Mouse (Mus musculus) heart, embryonic 16.5 days (tissue): ENCODE data around the gene Arid1b. TPM values are rescaled to one million over a fixed set of nuclear protein-coding genes. Genes with fewer than 3 reads are reported as not detected.

Experiments used
- ATAC-seq: fragments of 200-750 bp; cut with Nextera tagmentation; replicated peaks from 2 replicates; pipeline ENCODE4 v1.8.0; 2017; ENCODE audit warnings: moderate number of reproducible peaks; ENCODE audit not compliant: insufficient read depth, low FRiP score; ENCODE audit errors: extremely low read depth
- H3K27ac ChIP-seq: fragments of 300-500 bp; sonication (generic); 2 replicates; pipeline ENCODE4 v1.5.1; 2014; ENCODE audit warnings: mild to moderate bottlenecking, low read length, control low read depth, moderate library complexity
- H3K27me3 ChIP-seq: fragments of 300-500 bp; sonication (generic); 2 replicates; pipeline ENCODE4 v1.6.1; 2014; ENCODE audit warnings: low read length, mixed read lengths; ENCODE audit not compliant: control insufficient read depth, insufficient read depth
- H3K36me3 ChIP-seq: fragments of 300-500 bp; sonication (generic); 2 replicates; pipeline ENCODE4 v1.6.1; 2014; ENCODE audit not compliant: control insufficient read depth, insufficient read depth
- H3K4me1 ChIP-seq: fragments of 300-500 bp; sonication (generic); 2 replicates; pipeline ENCODE4 v1.6.1; 2014; ENCODE audit warnings: low read length, mixed read lengths; ENCODE audit not compliant: control insufficient read depth, insufficient read depth
- H3K4me2 ChIP-seq: fragments of 300-500 bp; sonication (generic); 2 replicates; pipeline ENCODE4 v1.6.1; 2014; ENCODE audit warnings: low read depth, mild to moderate bottlenecking, control low read depth, low read length
- H3K4me3 ChIP-seq: fragments of 300-500 bp; sonication (generic); 2 replicates; pipeline ENCODE4 v1.5.1; 2014; ENCODE audit warnings: mild to moderate bottlenecking, control low read depth, low read length
- H3K9ac ChIP-seq: fragments of 300-500 bp; sonication (generic); 2 replicates; pipeline ENCODE4 v1.6.1; 2014; ENCODE audit warnings: low read length, control low read depth
- H3K9me3 ChIP-seq: fragments of 300-500 bp; sonication (generic); replicated peaks from 2 replicates; pipeline ENCODE4 v1.6.1; 2016; ENCODE audit warnings: low read length; ENCODE audit not compliant: control insufficient read depth
- WGBS: fragments of 180-500 bp; shearing (Covaris S2); extraction: QIAGEN DNeasy Blood & Tissue Kit; methylation state at CpG from one replicate; pipeline ENCODE4 v1.1.7; 2014; 5-methylcytosine and 5-hydroxymethylcytosine counted together
- polyA plus RNA-seq: library from polyadenylated mRNA; unstranded; fragments of >200 nt; fragmentation: Nextera tagmentation; extraction: Ambion mirVana; gene quantifications from 2 replicates; pipeline ENCODE4 v1.2.1, GENCODE M21; 2015

The Arid1b gene
- polyA plus RNA-seq, 1 experiment from 2014 or later = 7.1 TPM

- 87% methylated on average over 3 of the region's 3 CpGs for WGBS
These were observed 279.0 kb downstream of the Arid1b start for GRCm38 (mm10) chr17:5273118-5273517.

GRCm38 (mm10) chr17:5273685-5274084, 279.6 kb downstream of the Arid1b start:
- H3K27ac ChIP-seq = no peak overlapping the region
- peaks cover 18% of the 10 kb centered on the region for H3K4me1 ChIP-seq
- 71% methylated on average over 3 of the region's 3 CpGs for WGBS
- no peak overlapping the region for H3K9ac ChIP-seq
- no peak overlapping the region for H3K4me2 ChIP-seq
- no peaks in the 10 kb centered on the region for H3K27me3 ChIP-seq
- no peaks in the 10 kb centered on the region for H3K9me3 ChIP-seq
- H3K4me3 ChIP-seq = no peak overlapping the region
- no peaks in the 10 kb centered on the region for H3K36me3 ChIP-seq
- ATAC-seq = no peak

More at GRCm38 (mm10) chr17:5273118-5273517, 279.0 kb downstream of the Arid1b start:
- no peak for ATAC-seq
- Histone ChIP-seq H3K9ac (no peak overlapping the region), H3K4me2 (no peak overlapping the region), H3K4me1 (peaks cover 17% of the 10 kb centered on the region), H3K27me3 (no peaks in the 10 kb centered on the region), H3K27ac (peak overlapping the region; percentile 42; the same call in 1 of the 2 replicates), H3K36me3 (no peaks in the 10 kb centered on the region; the same call in 1 of the 2 replicates), H3K4me3 (no peak overlapping the region), H3K9me3 (no peaks in the 10 kb centered on the region)

- Histone ChIP-seq H3K36me3 (no peaks in the 10 kb centered on the region), H3K4me1 (peaks cover 18% of the 10 kb centered on the region), H3K4me3 (no peak overlapping the region), H3K27ac (no peak overlapping the region), H3K9ac (no peak overlapping the region), H3K27me3 (no peaks in the 10 kb centered on the region), H3K4me2 (no peak overlapping the region), H3K9me3 (no peaks in the 10 kb centered on the region)
- WGBS = 87% methylated on average over 3 of the region's 3 CpGs
- no peak for ATAC-seq
These were observed 280.3 kb downstream of the Arid1b start for GRCm38 (mm10) chr17:5274429-5274828.

GRCm38 (mm10) chr17:5275749-5276148, 281.6 kb downstream of the Arid1b start:
- no peak overlapping the region for H3K4me2 ChIP-seq
- H3K36me3 ChIP-seq = no peaks in the 10 kb centered on the region
- no peaks in the 10 kb centered on the region for H3K27me3 ChIP-seq
- ATAC-seq = no peak
- peaks cover 18% of the 10 kb centered on the region for H3K4me1 ChIP-seq
- peak overlapping the region; percentile 14; the same call in 1 of the 2 replicates for H3K27ac ChIP-seq
- 89% methylated on average over 6 of the region's 6 CpGs for WGBS
- no peak overlapping the region for H3K9ac ChIP-seq
- H3K9me3 ChIP-seq = no peaks in the 10 kb centered on the region
- H3K4me3 ChIP-seq = no peak overlapping the region

- H3K9me3 ChIP-seq = no peaks in the 10 kb centered on the region
- peak overlapping the region; percentile 53 for H3K27ac ChIP-seq
- H3K27me3 ChIP-seq = no peaks in the 10 kb centered on the region
- no peak overlapping the region for H3K4me3 ChIP-seq
- 0 out of 2 replicates have a peak overlapping the region, but pooled peaks have one; percentile 9 for H3K9ac ChIP-seq
- WGBS = 71% methylated on average over 17 of the region's 17 CpGs
- H3K36me3 ChIP-seq = no peaks in the 10 kb centered on the region
- peaks cover 18% of the 10 kb centered on the region for H3K4me1 ChIP-seq
- H3K4me2 ChIP-seq = no peak overlapping the region
- ATAC-seq = peak; percentile 7; the same call in 1 of the 2 replicates
These were observed 283.2 kb downstream of the Arid1b start for GRCm38 (mm10) chr17:5277137-5277871.

GRCm38 (mm10) chr17:5280499-5281053, 286.4 kb downstream of the Arid1b start:
- 79% methylated on average over 4 of the region's 4 CpGs for WGBS
- no peak overlapping the region for H3K4me3 ChIP-seq
- H3K36me3 ChIP-seq = no peaks in the 10 kb centered on the region
- no peak overlapping the region for H3K4me2 ChIP-seq
- H3K4me1 ChIP-seq = peaks cover 19% of the 10 kb centered on the region
- no peak overlapping the region for H3K27ac ChIP-seq
- H3K9me3 ChIP-seq = no peaks in the 10 kb centered on the region
- no peaks in the 10 kb centered on the region for H3K27me3 ChIP-seq
- H3K9ac ChIP-seq = no peak overlapping the region
- ATAC-seq = no peak

GRCm38 (mm10) chr17:5284783-5285182, 290.7 kb downstream of the Arid1b start:
- H3K36me3 ChIP-seq = no peaks in the 10 kb centered on the region
- H3K4me3 ChIP-seq = no peak overlapping the region
- H3K4me2 ChIP-seq = no peak overlapping the region
- peaks cover 17% of the 10 kb centered on the region; the same call in 1 of the 2 replicates for H3K4me1 ChIP-seq
- H3K9me3 ChIP-seq = no peaks in the 10 kb centered on the region
- no peak overlapping the region for H3K27ac ChIP-seq
- H3K9ac ChIP-seq = no peak overlapping the region
- ATAC-seq = no peak
- WGBS = 80% methylated on average over 10 of the region's 10 CpGs
- H3K27me3 ChIP-seq = no peaks in the 10 kb centered on the region

GRCm38 (mm10) chr17:5285877-5286440, 291.8 kb downstream of the Arid1b start:
- Histone ChIP-seq H3K4me3 (no peak overlapping the region), H3K27me3 (no peaks in the 10 kb centered on the region), H3K9me3 (no peaks in the 10 kb centered on the region), H3K4me1 (peaks cover 17% of the 10 kb centered on the region; the same call in 1 of the 2 replicates), H3K27ac (no peak overlapping the region), H3K36me3 (peaks cover 2% of the 10 kb centered on the region; the same call in 1 of the 2 replicates), H3K4me2 (no peak overlapping the region), H3K9ac (0 out of 2 replicates have a peak overlapping the region, but pooled peaks have one; percentile 22)
- no peak for ATAC-seq
- WGBS = 68% methylated on average over 13 of the region's 13 CpGs
